In the genomic region with DNA sequence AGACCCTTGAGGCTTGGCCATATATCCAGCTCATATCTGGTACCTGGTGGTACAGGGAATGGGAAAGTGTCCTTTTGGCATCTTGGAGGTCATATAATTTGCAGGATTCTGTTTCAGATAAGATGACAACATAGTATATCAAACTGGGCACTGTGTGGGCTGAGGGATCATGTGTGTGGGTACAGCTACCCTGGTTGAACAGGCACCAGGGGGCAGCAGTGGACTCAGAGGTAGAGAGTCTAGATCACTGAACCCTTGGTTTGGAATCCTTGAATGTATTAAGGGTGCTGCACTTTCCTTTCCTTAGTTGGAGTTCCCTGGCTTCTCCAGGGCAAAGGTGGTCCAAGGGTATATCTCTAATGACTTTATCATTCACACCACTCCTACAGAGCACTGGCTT, we compare ENCODE assay signal across 8 mouse cellular contexts. TPM values are rescaled to one million over a fixed set of nuclear protein-coding genes. Genes with fewer than 3 reads are reported as not detected.
DNase-seq lines count a peak whose midpoint lies in the region; ATAC-seq and TF ChIP-seq lines count a peak whose summit lies in the region.

No protein-coding gene starts in this region.

- no peak for DNase-seq in forebrain, postnatal 0 days
- DNase-seq in thymus, adult 2 months: peak; percentile 65
- no peak for DNase-seq in thymus, adult 18-20 months

- no peak for ATAC-seq in forebrain, postnatal 0 days
- ATAC-seq in forebrain, embryonic 12.5 days (ENCODE audit: low FRiP score): no peak
- ATAC-seq in erythroblast, adult 5-6 weeks (replicated peaks; ENCODE audit: low FRiP score, poor library complexity, severe bottlenecking): peak; percentile 48
- ATAC-seq in liver, embryonic 12.5 days: peak; percentile 40
- ATAC-seq in stomach, embryonic 14.5 days (ENCODE audit: insufficient number of reproducible peaks, insufficient read depth, low FRiP score, low read depth): 0 out of 2 replicates have a peak, but pooled peaks have one; percentile 25
- ATAC-seq in forebrain, embryonic 15.5 days (replicated peaks): no peak

- peaks cover 3% of the 10 kb centered on the region; the same call in 1 of the 2 replicates for H3K4me1 ChIP-seq in forebrain, postnatal 0 days (ENCODE audit: insufficient read depth)
- H3K4me1 ChIP-seq in forebrain, embryonic 12.5 days: peaks cover 19% of the 10 kb centered on the region
- peaks cover 9% of the 10 kb centered on the region for H3K4me1 ChIP-seq in thymus, adult 2 months (replicated peaks; ENCODE audit: control insufficient read depth, insufficient read depth, low read length)
- H3K4me1 ChIP-seq in liver, embryonic 12.5 days: peaks cover 70% of the 10 kb centered on the region
- H3K4me1 ChIP-seq in stomach, embryonic 14.5 days (ENCODE audit: control insufficient read depth, insufficient read depth, low read length): 0 out of 2 replicates have a peak, but pooled peaks cover 6% of the 10 kb centered on the region
- peaks cover 19% of the 10 kb centered on the region for H3K4me1 ChIP-seq in forebrain, embryonic 15.5 days

- no peak for TF ChIP-seq POLR2A in thymus, adult 2 months (IDR thresholded peaks at IDR 0.05; ENCODE audit: control insufficient read depth, extremely low read depth, insufficient read depth, low read length, poor library complexity)

- peaks cover 6% of the 10 kb centered on the region; the same call in 1 of the 2 replicates for H3K36me3 ChIP-seq in forebrain, postnatal 0 days (ENCODE audit: insufficient read depth)
- H3K36me3 ChIP-seq in forebrain, embryonic 12.5 days (replicated peaks): peaks cover 16% of the 10 kb centered on the region
- no peaks in the 10 kb centered on the region for H3K36me3 ChIP-seq in thymus, adult 2 months (ENCODE audit: control insufficient read depth, insufficient read depth, low read length)
- peaks cover 30% of the 10 kb centered on the region for H3K36me3 ChIP-seq in liver, embryonic 12.5 days
- 0 out of 2 replicates have a peak, but pooled peaks cover 5% of the 10 kb centered on the region for H3K36me3 ChIP-seq in stomach, embryonic 14.5 days (ENCODE audit: control insufficient read depth, insufficient read depth, low read length)
- peaks cover 11% of the 10 kb centered on the region; the same call in 1 of the 2 replicates for H3K36me3 ChIP-seq in forebrain, embryonic 15.5 days

- H3K9me3 ChIP-seq in forebrain, postnatal 0 days (ENCODE audit: low read length): no peaks in the 10 kb centered on the region
- H3K9me3 ChIP-seq in forebrain, embryonic 12.5 days: no peaks in the 10 kb centered on the region
- H3K9me3 ChIP-seq in liver, embryonic 12.5 days (replicated peaks): no peaks in the 10 kb centered on the region
- H3K9me3 ChIP-seq in stomach, embryonic 14.5 days (ENCODE audit: control insufficient read depth, low read depth, low read length): no peaks in the 10 kb centered on the region
- H3K9me3 ChIP-seq in forebrain, embryonic 15.5 days: no peaks in the 10 kb centered on the region

- no peak overlapping the region for H3K4me2 ChIP-seq in forebrain, postnatal 0 days (ENCODE audit: low read depth)
- no peak overlapping the region for H3K4me2 ChIP-seq in forebrain, embryonic 12.5 days
- H3K4me2 ChIP-seq in liver, embryonic 12.5 days: peak overlapping the region; percentile 82; the same call in 1 of the 2 replicates
- no peak overlapping the region for H3K4me2 ChIP-seq in stomach, embryonic 14.5 days (replicated peaks; ENCODE audit: low read depth, low read length)
- H3K4me2 ChIP-seq in forebrain, embryonic 15.5 days (replicated peaks): no peak overlapping the region

- no peaks in the 10 kb centered on the region for H3K27me3 ChIP-seq in forebrain, postnatal 0 days (ENCODE audit: insufficient read depth, low read length)
- H3K27me3 ChIP-seq in forebrain, embryonic 12.5 days: no peaks in the 10 kb centered on the region
- no peaks in the 10 kb centered on the region for H3K27me3 ChIP-seq in thymus, adult 2 months (ENCODE audit: control insufficient read depth, insufficient read depth, low read length)
- H3K27me3 ChIP-seq in liver, embryonic 12.5 days (replicated peaks): no peaks in the 10 kb centered on the region
- no peaks in the 10 kb centered on the region for H3K27me3 ChIP-seq in stomach, embryonic 14.5 days (ENCODE audit: control insufficient read depth, insufficient read depth, low read length)
- H3K27me3 ChIP-seq in forebrain, embryonic 15.5 days: no peaks in the 10 kb centered on the region

- no peak overlapping the region for H3K4me3 ChIP-seq in forebrain, postnatal 0 days (ENCODE audit: low read depth, low read length)
- H3K4me3 ChIP-seq in forebrain, embryonic 12.5 days (replicated peaks): no peak overlapping the region
- H3K4me3 ChIP-seq in thymus, adult 2 months (ENCODE audit: control insufficient read depth, insufficient read depth, low read length): no peak overlapping the region
- H3K4me3 ChIP-seq in liver, embryonic 12.5 days: no peak overlapping the region
- no peak overlapping the region for H3K4me3 ChIP-seq in stomach, embryonic 14.5 days (ENCODE audit: low read depth, low read length)
- H3K4me3 ChIP-seq in forebrain, embryonic 15.5 days: no peak overlapping the region

- H3K27ac ChIP-seq in forebrain, postnatal 0 days (ENCODE audit: low read depth, low read length): no peak overlapping the region
- no peak overlapping the region for H3K27ac ChIP-seq in forebrain, embryonic 12.5 days
- H3K27ac ChIP-seq in thymus, adult 2 months (ENCODE audit: control insufficient read depth, insufficient read depth, low read length): no peak overlapping the region
- peak overlapping the region; percentile 89; the same call in 1 of the 2 replicates for H3K27ac ChIP-seq in liver, embryonic 12.5 days
- no peak overlapping the region for H3K27ac ChIP-seq in stomach, embryonic 14.5 days (ENCODE audit: low read length)
- H3K27ac ChIP-seq in forebrain, embryonic 15.5 days (replicated peaks): no peak overlapping the region

- peak; percentile 52 for TF ChIP-seq CTCF in forebrain, postnatal 0 days (IDR thresholded peaks at IDR 0.05; ENCODE audit: low read depth)
- no peak for TF ChIP-seq CTCF in thymus, adult 2 months (IDR thresholded peaks at IDR 0.05; ENCODE audit: borderline replicate concordance, control insufficient read depth, extremely low read depth, insufficient read depth, low read length, poor library complexity)

- no peak overlapping the region for H3K9ac ChIP-seq in forebrain, postnatal 0 days
- H3K9ac ChIP-seq in forebrain, embryonic 12.5 days: no peak overlapping the region
- H3K9ac ChIP-seq in liver, embryonic 12.5 days: no peak overlapping the region
- no peak overlapping the region for H3K9ac ChIP-seq in stomach, embryonic 14.5 days (replicated peaks; ENCODE audit: low read depth, low read length)
- no peak overlapping the region for H3K9ac ChIP-seq in forebrain, embryonic 15.5 days (replicated peaks)

RNA-seq across cellular contexts. Expression of gene Dgkq, which starts 1.3 kb away (rescaled TPM):
- 54.5 and 59.5 TPM in 2 replicates for total RNA-seq in forebrain, postnatal 0 days (2014; rRNA removed)
- 8.6 and 11.6 TPM in 2 replicates for polyA plus RNA-seq in forebrain, postnatal 0 days (2015; fragmentation: Nextera tagmentation; extraction: Ambion mirVana)
- 19.7 and 20.7 TPM in 2 replicates for polyA plus RNA-seq in forebrain, embryonic 12.5 days (2016; fragmentation: Nextera tagmentation; extraction: Ambion mirVana)
- 39.5 and 45.0 TPM in 2 replicates for polyA plus RNA-seq in thymus, adult 2 months (2012; rRNA removed)
- 0.96 and 4.8 TPM in 2 replicates for total RNA-seq in erythroblast, adult 5-6 weeks (2015; ENCODE audit: low replicate concordance)
- total RNA-seq in erythroblast, adult 5-6 weeks (2017; ENCODE audit: low replicate concordance): 0.70 and 1.3 TPM in 2 replicates
- polyA plus RNA-seq in liver, embryonic 12.5 days (2016; fragmentation: Nextera tagmentation; extraction: Ambion mirVana): 6.2 and 7.1 TPM in 2 replicates
- polyA plus RNA-seq in stomach, embryonic 14.5 days (2014; fragmentation: Nextera tagmentation; extraction: Ambion mirVana): 9.1 and 11.6 TPM in 2 replicates
- 23.6 and 24.4 TPM in 2 replicates for polyA plus RNA-seq in forebrain, embryonic 15.5 days (2015; fragmentation: Nextera tagmentation; extraction: Ambion mirVana)

RNA-seq across cellular contexts. Expression of gene Slc26a1, which starts 4.6 kb away (rescaled TPM):
- 4.4 and 6.9 TPM in 2 replicates for total RNA-seq in forebrain, postnatal 0 days (2014; rRNA removed)
- 2.6 and 3.9 TPM in 2 replicates for polyA plus RNA-seq in forebrain, postnatal 0 days (2015; fragmentation: Nextera tagmentation; extraction: Ambion mirVana)
- 1.2 TPM in 2 replicates for polyA plus RNA-seq in forebrain, embryonic 12.5 days (2016; fragmentation: Nextera tagmentation; extraction: Ambion mirVana)
- 0.44 and 0.87 TPM in 2 replicates for polyA plus RNA-seq in thymus, adult 2 months (2012; rRNA removed)
- 0.38 and 3.3 TPM in 2 replicates for total RNA-seq in erythroblast, adult 5-6 weeks (2015; ENCODE audit: low replicate concordance)
- 0.68 and 1.4 TPM in 2 replicates for total RNA-seq in erythroblast, adult 5-6 weeks (2017; ENCODE audit: low replicate concordance)
- polyA plus RNA-seq in liver, embryonic 12.5 days (2016; fragmentation: Nextera tagmentation; extraction: Ambion mirVana): 12.7 and 12.9 TPM in 2 replicates
- polyA plus RNA-seq in stomach, embryonic 14.5 days (2014; fragmentation: Nextera tagmentation; extraction: Ambion mirVana): 1.1 and 1.9 TPM in 2 replicates
- polyA plus RNA-seq in forebrain, embryonic 15.5 days (2015; fragmentation: Nextera tagmentation; extraction: Ambion mirVana): 1.8 and 1.9 TPM in 2 replicates

RNA-seq across cellular contexts. Expression of gene Idua, which starts 10.7 kb away (rescaled TPM):
- total RNA-seq in forebrain, postnatal 0 days (2014; rRNA removed): 5.7 and 8.7 TPM in 2 replicates
- polyA plus RNA-seq in forebrain, postnatal 0 days (2015; fragmentation: Nextera tagmentation; extraction: Ambion mirVana): 4.3 and 6.3 TPM in 2 replicates
- polyA plus RNA-seq in forebrain, embryonic 12.5 days (2016; fragmentation: Nextera tagmentation; extraction: Ambion mirVana): 9.5 and 9.6 TPM in 2 replicates
- polyA plus RNA-seq in thymus, adult 2 months (2012; rRNA removed): 34.6 and 35.4 TPM in 2 replicates
- 2.9 and 8.8 TPM in 2 replicates for total RNA-seq in erythroblast, adult 5-6 weeks (2015; ENCODE audit: low replicate concordance)
- 1.1 and 2.7 TPM in 2 replicates for total RNA-seq in erythroblast, adult 5-6 weeks (2017; ENCODE audit: low replicate concordance)
- polyA plus RNA-seq in liver, embryonic 12.5 days (2016; fragmentation: Nextera tagmentation; extraction: Ambion mirVana): 5.9 TPM in 2 replicates
- polyA plus RNA-seq in stomach, embryonic 14.5 days (2014; fragmentation: Nextera tagmentation; extraction: Ambion mirVana): 13.4 and 18.0 TPM in 2 replicates
- 9.9 and 10.9 TPM in 2 replicates for polyA plus RNA-seq in forebrain, embryonic 15.5 days (2015; fragmentation: Nextera tagmentation; extraction: Ambion mirVana)

RNA-seq across cellular contexts. Expression of gene Fgfrl1, which starts 21.4 kb away (rescaled TPM):
- 13.8 and 17.1 TPM in 2 replicates for total RNA-seq in forebrain, postnatal 0 days (2014; rRNA removed)
- polyA plus RNA-seq in forebrain, postnatal 0 days (2015; fragmentation: Nextera tagmentation; extraction: Ambion mirVana): 5.5 and 7.1 TPM in 2 replicates
- 17.6 and 19.3 TPM in 2 replicates for polyA plus RNA-seq in forebrain, embryonic 12.5 days (2016; fragmentation: Nextera tagmentation; extraction: Ambion mirVana)
- polyA plus RNA-seq in thymus, adult 2 months (2012; rRNA removed): 22.2 and 26.0 TPM in 2 replicates
- 14.0 and 15.2 TPM in 2 replicates for total RNA-seq in erythroblast, adult 5-6 weeks (2015; ENCODE audit: low replicate concordance)
- 18.5 and 21.0 TPM in 2 replicates for total RNA-seq in erythroblast, adult 5-6 weeks (2017; ENCODE audit: low replicate concordance)
- polyA plus RNA-seq in liver, embryonic 12.5 days (2016; fragmentation: Nextera tagmentation; extraction: Ambion mirVana): 18.0 and 18.6 TPM in 2 replicates
- 13.0 and 17.1 TPM in 2 replicates for polyA plus RNA-seq in stomach, embryonic 14.5 days (2014; fragmentation: Nextera tagmentation; extraction: Ambion mirVana)
- polyA plus RNA-seq in forebrain, embryonic 15.5 days (2015; fragmentation: Nextera tagmentation; extraction: Ambion mirVana): 9.4 and 10.1 TPM in 2 replicates

RNA-seq across cellular contexts. Expression of gene Tmem175, which starts 41.2 kb away (rescaled TPM):
- total RNA-seq in forebrain, postnatal 0 days (2014; rRNA removed): 17.5 and 27.2 TPM in 2 replicates
- 32.2 and 34.8 TPM in 2 replicates for polyA plus RNA-seq in forebrain, postnatal 0 days (2015; fragmentation: Nextera tagmentation; extraction: Ambion mirVana)
- polyA plus RNA-seq in forebrain, embryonic 12.5 days (2016; fragmentation: Nextera tagmentation; extraction: Ambion mirVana): 19.6 and 20.0 TPM in 2 replicates
- polyA plus RNA-seq in thymus, adult 2 months (2012; rRNA removed): 73.3 and 77.3 TPM in 2 replicates
- total RNA-seq in erythroblast, adult 5-6 weeks (2015; ENCODE audit: low replicate concordance): 3.1 and 12.5 TPM in 2 replicates
- 0.70 and 9.2 TPM in 2 replicates for total RNA-seq in erythroblast, adult 5-6 weeks (2017; ENCODE audit: low replicate concordance)
- 16.1 and 17.8 TPM in 2 replicates for polyA plus RNA-seq in liver, embryonic 12.5 days (2016; fragmentation: Nextera tagmentation; extraction: Ambion mirVana)
- polyA plus RNA-seq in stomach, embryonic 14.5 days (2014; fragmentation: Nextera tagmentation; extraction: Ambion mirVana): 34.3 and 35.2 TPM in 2 replicates
- polyA plus RNA-seq in forebrain, embryonic 15.5 days (2015; fragmentation: Nextera tagmentation; extraction: Ambion mirVana): 24.2 and 24.7 TPM in 2 replicates

Comparison
In these comparisons a context has a peak if more than half of its experiments do, and no peak if none do; other contexts are left out.
1. ATAC-seq: peak in erythroblast, adult 5-6 weeks (single experiment), liver, embryonic 12.5 days (single experiment) and stomach, embryonic 14.5 days (single experiment); none in forebrain, postnatal 0 days (single experiment), forebrain, embryonic 12.5 days (single experiment) and forebrain, embryonic 15.5 days (single experiment).